Mouse (Mus musculus) spleen, postnatal 36 days (tissue): ENCODE measurements around the gene Tmem163.

Source experiments
- DNase-seq, 2 experiments: peaks; one replicate each; pipeline ENCODE4 v3.0.0; 2022; ENCODE audit warnings: low spot score in 2 of 2, mixed read lengths in 1 of 2

The Tmem163 gene

GRCm38 (mm10) chr1:127500219-127500618 is 179.1 kb downstream of the Tmem163 start:
- peak; percentile 77 to 81 for DNase-seq

GRCm38 (mm10) chr1:127498746-127499145 is 180.6 kb downstream of the Tmem163 start:
- no peak for DNase-seq

DNA sequence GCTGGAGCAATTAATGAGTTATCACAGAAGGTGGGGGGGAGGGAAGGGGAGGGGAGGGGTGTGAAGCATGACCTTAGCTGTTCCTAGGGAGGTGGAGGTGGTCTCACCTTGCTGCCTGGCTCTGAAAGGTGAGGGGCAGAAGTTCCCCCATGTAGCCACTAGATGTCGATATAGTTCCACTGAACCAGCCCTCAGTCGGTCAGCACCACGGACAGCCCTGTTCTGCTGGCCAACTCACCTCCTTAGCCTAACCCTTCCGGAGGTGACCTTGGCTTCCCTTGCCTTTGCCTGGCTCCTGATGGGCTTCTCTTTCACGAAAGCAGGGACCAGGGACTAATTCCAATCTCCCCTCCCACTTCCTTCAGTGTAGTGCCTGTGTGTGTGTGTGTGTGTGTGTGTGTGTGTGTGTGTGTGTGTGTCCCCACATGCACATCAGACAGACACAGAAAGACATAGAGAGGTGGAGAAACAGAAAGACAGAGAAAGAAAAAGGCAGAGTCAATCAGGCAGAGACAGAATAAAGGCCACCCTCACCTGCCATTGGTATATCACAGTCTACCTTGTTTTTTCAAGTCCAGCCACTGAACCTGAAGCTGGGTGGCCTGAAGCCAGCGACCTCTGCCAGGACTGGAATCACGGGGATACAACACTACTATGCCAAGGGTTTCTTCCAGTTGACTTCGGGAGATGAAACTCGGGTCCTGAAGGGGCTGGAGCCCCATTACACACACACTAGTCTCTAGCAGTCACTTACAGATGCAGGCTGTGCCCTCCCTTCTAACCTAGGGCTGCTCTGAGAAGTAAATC is 182.4 kb downstream of the Tmem163 start:
- no peak for DNase-seq

- DNase-seq, result peak in 1 of 2 experiments; percentile 32
These were observed 192.2 kb downstream of the Tmem163 start for GRCm38 (mm10) chr1:127487161-127487560.

GRCm38 (mm10) chr1:127484826-127485225 is 194.5 kb downstream of the Tmem163 start:
- DNase-seq, result peak; percentile 38 to 52

GRCm38 (mm10) chr1:127484188-127484587 is 195.2 kb downstream of the Tmem163 start:
- no peak for DNase-seq

- no peak for DNase-seq
These were observed 196.4 kb downstream of the Tmem163 start for GRCm38 (mm10) chr1:127482911-127483310.

DNA sequence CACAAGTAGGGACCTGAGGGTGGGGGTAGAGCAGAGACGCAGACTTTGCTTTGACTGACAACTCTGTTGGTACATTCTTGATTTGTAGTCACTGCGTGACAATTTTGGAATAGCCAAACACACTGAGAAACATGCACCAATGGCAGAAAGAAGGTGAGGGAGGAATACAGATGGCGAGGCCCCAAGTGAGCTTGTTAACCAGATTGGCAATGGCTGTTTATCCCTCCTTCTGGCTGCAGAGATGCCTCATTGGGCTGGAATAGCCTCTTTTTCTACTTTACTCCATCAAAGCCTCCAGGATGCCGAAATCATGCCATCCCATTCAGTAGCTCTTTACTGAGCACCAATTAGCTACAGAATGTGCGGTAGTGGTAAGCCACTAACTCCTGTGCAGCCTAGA is 203.6 kb downstream of the Tmem163 start:
- no peak for DNase-seq

DNA sequence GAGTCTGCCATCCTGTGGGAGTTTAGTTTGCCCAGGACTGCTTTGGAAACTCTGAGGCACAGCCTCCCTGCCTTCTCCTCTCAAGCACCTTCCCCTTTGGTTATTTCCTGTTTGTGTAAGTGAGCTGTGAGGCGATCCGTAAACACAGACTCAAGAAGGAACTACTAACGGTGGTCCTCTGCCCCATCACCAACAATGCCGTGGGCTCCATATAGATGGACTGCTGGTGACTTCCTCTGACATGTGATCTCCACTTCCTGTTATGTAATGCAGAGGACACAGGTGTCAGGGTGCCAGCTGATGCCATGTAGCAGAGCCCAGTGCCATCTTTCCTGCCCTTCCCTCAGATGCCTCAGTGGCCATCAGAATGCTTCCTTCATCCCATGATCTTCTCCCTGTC is 209.2 kb downstream of the Tmem163 start:
- peak; percentile 12 to 14 for DNase-seq

- DNase-seq, result no peak
These were observed 212.1 kb downstream of the Tmem163 start for GRCm38 (mm10) chr1:127467238-127467637.

DNA sequence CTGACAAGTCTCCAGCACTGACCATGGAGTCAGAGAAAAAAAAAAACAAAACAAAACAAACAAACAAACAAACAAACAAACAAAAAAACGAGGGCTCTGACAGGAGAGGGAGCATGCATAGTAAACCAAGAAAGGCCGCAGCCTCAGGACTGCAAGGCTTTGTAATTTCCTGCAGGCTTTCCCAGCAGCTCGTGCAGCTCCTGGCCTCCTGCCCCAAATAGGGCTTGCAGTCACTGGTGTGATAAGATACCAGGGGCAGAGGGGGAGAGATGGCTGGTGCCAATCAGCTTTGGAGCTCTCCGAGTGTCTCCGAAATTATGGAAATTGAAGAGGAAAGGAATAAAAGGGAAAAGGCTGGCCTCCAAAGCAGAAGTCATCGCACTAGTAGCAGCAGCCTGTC is 214.1 kb downstream of the Tmem163 start:
- DNase-seq, result no peak

- no peak for DNase-seq
These were observed 215.3 kb downstream of the Tmem163 start for GRCm38 (mm10) chr1:127464041-127464440.

DNA sequence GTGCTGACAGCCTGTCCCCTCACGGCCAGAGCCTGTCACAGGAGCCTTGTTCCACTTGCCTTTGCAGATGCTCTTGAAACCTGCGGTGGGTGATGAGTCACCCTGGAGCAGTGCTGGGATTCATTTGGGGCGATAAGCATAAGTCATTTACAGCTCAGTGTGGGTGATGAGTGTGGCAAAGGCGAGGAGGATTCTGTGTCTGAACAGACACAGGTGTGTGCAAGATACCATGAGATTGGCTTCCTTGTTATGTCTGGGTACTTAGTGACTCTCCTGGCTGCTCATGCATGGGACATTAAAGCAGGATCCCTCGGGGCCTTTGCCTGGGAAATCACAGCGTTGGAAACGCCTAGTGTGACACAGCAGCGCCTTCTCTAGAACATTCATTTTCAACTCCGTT is 218.3 kb downstream of the Tmem163 start:
- DNase-seq, result no peak

- no peak for DNase-seq
These were observed 219.8 kb downstream of the Tmem163 start for GRCm38 (mm10) chr1:127459576-127459975.

DNA sequence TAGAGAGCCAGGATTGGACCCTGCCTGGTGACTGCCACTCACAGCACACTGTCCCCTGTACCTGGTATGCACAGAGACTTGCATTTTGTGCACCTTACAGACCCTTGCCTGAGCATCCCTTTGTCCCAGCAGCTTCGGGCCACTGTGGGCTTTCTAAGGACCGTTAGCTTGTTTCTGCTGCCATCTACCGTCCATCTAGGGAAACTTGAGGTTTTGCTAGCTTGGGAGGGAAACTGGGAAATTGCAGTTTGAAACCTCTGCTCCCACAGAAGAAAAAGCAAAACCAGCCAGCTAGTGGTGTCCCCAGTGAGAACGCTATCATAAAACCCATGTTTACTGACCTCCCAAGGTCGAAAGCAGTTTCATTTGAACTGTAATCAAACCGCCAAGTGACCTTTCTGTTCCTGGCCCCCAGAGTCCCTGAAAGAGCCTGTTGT is 220.3 kb downstream of the Tmem163 start:
- peak; percentile 16 to 47 for DNase-seq

- DNase-seq, result no peak
These were observed 226.0 kb downstream of the Tmem163 start for GRCm38 (mm10) chr1:127453397-127453796.

GRCm38 (mm10) chr1:127444836-127445485 is 234.4 kb downstream of the Tmem163 start:
- DNase-seq, result no peak

- no peak for DNase-seq
These were observed 236.2 kb downstream of the Tmem163 start for GRCm38 (mm10) chr1:127442880-127443877.

- DNase-seq, result no peak
These were observed 237.6 kb downstream of the Tmem163 start for GRCm38 (mm10) chr1:127441736-127442135.

DNA sequence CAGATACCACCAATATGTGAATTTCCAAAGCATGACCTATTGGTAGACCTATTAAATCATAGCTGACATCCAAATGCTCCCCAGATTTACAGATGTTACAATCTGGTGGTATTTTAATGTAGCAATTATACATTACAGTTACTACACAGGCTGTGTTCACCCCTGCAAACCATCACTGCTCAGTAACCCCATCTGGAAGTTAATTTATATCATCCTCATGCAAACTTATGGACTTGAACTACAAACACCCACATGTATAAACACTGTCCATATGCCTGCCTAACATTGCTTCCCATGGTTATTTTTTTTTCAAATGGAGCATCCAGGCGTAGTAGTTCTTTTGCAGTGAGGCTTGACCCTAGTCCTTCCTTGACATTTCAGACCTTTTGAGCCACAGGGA is 238.3 kb downstream of the Tmem163 start:
- no peak for DNase-seq

DNA sequence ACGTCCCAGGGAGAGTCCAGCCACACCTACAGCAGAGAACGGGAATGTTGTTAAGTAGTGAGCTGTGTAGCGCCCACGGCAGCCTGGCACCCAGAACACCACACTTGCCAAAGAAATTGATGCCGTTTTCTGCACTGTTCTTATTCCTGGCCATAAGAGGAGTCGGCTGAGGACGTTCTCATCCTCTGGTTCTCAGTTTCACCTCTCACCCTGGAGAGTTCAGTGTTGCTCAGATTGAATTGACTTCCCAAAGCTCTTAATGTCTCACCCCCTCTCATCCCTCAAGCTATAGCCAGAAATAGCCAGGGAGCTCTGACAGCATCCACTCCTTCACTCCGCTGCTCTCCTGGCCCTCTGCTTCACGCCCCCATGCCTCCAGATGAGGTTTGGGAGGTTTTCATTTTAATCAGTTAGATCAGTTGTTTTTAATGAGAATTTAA is 239.9 kb downstream of the Tmem163 start:
- DNase-seq, result no peak

- no peak for DNase-seq
These were observed 242.3 kb downstream of the Tmem163 start for GRCm38 (mm10) chr1:127437091-127437490.
